Mouse (Mus musculus): Measurements from ENCODE around the gene Knop1.

DNA sequence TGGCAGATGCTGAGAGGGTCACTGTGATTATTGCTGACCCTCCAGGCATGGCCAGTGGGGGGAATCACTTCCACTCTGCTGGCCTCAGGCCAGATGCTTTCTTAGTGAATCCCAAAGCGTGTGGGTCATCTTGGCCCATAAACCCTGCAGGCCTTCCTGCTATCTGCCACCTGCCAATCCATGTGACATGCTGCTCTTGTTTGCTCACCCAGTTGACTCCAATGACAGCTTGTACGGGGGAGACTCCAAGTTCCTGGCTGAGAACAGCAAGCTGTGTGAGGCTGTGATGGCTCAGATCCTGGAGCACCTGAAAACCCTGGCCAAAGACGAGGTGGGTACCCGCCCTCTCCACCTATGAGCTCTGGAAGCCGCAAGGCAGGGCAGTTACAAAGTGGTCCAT lies 18.2 kb downstream of the Knop1 start:
- TF ChIP-seq GATA1 (IDR thresholded peaks at IDR 0.05; ENCODE audit: borderline replicate concordance, low read length) (no peak), FLI1 (IDR thresholded peaks at IDR 0.05; ENCODE audit: low read length) (no peak)

Data from megakaryocyte, embryonic 14.5 days (primary cell).